Mouse (Mus musculus): ENCODE measurements around the gene 1110059G10Rik.

1110059G10Rik gene

DNA sequence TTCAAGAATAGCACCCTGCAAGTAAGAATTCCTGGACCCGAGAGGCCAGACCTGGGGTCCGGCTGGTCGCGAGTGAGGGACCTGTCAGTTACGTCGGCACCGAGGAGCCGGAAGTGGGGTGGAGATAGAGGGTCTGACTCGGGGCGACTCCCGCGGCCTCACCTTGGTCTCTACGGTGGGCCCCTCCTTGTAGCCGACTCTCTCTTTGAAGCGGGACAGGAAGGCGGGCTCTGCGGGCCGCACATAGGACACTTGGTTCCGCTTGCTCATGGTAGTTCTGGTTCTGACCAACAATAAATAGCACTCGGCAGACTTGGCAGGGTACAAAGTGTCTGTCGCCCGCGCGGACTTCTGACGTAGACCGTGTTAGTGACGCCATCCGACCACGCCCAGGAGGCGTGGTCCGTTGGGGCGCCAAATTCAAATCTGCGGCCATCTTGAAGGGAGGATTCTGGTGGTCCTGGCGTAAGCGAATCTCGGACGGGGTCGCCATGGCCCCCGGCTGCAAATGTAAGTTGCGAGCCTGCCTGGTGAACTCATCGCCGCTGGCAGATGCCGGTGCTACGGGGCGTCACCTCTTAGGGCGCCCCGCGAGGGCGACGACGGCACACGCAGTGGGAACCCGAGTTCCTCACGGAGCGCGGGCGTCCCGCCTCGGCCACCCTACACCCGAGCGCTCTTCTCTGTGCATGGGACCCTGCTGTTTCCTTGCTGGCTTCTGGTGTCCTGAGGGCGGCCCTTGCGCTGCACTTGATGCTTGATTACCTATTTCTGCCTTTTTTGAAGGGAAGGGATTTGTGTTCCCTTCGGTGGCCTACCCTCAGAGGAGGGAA, at the start of gene 1110059G10Rik, which contains the start of gene Kif15:
TSS of gene 1110059G10Rik (minus strand) at position 358 of the 833 bp plus-strand sequence.
TSS of gene Kif15 (plus strand) at position 404 of the 833 bp plus-strand sequence.
- DNase-seq (ENCODE audit: low spot score): peak; percentile 97

DNA sequence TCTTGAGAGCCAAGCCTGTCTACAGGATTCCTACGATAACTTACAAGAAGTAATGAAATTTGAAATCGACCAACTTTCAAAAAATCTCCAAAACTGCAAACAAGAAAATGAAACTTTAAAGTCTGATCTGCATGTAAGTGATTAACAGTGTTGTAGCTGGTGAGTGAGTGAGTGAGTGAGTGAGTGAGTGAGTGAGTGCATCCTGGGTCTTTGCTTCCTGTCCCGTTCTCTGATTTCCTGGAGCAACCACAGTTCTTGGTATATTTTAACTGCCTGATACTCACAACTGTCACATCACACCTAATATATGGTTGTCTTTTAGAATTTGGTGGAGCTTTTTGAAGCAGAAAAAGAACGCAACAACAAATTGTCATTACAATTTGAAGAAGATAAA, 48.4 kb upstream of the 1110059G10Rik start:
- no peak for DNase-seq (ENCODE audit: low spot score)

DNA sequence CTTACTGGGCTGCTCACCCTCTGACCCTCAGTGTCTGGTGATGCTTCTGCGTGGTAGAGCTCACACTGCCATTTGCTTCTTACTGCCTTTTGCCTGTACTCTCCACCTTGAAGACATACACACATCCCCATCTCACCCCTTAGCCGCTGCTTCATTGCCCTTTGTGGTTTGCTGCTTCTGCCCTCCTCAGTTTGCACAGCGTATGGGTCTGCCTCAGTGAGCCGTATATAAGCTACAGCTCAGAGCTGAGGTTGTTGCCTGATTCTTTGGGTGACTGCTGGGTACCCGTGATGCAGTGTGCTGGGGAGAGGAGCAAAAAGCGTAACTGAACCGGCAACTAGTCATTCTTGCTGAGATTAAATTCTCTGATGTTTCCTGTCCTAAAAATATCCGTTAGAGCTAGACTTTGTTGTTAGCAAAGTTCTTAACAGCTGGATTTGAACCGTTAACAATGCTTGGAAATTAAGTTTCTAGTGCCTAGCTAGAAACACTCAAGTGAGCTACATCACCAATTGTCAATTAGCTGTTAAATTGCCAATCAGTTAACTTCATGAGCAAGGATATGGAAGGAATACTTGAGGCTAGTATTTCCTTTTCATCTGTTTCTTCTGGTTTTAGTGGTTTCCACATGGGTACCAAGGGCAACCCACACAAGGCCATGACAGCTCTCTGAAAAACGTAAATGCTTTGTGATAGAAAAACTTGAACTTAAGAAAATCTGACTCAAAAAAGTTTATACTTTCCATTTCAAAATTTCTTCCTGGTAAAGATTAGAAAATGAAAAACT, 47.8 kb upstream of the 1110059G10Rik start:
- DNase-seq (ENCODE audit: low spot score): no peak

DNA sequence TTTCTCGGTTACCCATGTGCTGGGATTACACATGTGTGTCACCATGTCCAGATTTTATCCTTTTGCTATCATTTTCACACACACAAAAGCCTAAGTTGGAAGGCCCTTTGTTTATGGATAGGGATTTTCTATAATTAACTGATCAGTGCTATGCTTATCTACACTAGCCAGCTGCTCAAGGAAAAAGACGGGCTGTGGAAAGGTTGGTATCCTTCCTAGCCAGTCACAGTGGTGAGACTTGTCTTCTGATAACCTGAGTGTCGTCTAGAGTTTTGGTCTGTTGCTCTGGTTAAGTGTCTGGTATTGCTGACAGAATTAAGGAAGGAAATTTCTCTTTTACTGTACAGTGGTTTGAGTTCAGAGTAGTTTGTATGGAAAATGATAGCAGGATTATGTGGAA, 21.9 kb downstream of the 1110059G10Rik start:
- DNase-seq (ENCODE audit: low spot score): no peak

DNA sequence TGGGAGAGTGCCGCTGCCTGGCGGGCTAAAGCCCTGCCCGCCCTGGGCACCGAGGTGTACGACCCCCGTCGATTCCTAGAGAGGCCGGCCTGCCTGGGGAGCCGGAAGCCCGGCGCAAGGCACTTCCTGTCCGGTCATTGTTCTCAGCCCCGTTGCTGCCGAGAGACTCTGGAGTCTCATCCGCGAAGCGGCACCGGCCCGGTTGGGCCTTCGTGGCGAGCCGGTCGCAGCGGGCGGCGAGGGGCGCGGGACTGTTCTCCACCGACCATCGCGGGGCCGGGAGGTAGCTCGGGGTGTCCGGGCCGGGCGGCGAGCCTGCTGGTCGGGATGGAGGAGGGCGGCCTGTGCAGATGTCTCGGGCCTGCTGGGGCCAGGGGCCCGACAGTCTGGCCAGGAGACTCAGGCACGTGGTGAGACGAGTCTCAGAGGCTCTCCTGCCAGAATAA, 27.8 kb downstream of the 1110059G10Rik start, which contains the start of gene Zfp105:
TSS of gene Zfp105 (plus strand) at position 137 of the 446 bp plus-strand sequence.
- DNase-seq (ENCODE audit: low spot score): peak; percentile 73

DNA sequence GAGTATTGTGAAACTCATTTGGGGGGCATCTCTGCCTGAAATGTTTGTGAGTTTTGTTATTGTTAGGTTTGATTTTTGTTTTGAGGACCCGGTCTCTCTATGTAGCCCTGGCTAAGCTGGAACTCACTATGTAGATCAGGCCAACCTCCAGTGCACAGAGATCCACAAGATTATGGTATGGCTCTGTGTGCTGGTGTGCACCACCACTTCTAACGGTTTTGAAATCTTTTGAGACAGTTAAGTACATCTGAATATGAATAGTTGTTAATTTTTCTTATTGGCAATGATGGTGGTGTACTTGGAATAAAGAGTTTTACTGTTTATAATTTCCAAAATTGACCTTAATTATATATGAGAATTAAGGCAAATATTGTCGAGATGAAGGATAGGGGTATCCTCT, 28.4 kb downstream of the 1110059G10Rik start:
- no peak for DNase-seq (ENCODE audit: low spot score)

DNA sequence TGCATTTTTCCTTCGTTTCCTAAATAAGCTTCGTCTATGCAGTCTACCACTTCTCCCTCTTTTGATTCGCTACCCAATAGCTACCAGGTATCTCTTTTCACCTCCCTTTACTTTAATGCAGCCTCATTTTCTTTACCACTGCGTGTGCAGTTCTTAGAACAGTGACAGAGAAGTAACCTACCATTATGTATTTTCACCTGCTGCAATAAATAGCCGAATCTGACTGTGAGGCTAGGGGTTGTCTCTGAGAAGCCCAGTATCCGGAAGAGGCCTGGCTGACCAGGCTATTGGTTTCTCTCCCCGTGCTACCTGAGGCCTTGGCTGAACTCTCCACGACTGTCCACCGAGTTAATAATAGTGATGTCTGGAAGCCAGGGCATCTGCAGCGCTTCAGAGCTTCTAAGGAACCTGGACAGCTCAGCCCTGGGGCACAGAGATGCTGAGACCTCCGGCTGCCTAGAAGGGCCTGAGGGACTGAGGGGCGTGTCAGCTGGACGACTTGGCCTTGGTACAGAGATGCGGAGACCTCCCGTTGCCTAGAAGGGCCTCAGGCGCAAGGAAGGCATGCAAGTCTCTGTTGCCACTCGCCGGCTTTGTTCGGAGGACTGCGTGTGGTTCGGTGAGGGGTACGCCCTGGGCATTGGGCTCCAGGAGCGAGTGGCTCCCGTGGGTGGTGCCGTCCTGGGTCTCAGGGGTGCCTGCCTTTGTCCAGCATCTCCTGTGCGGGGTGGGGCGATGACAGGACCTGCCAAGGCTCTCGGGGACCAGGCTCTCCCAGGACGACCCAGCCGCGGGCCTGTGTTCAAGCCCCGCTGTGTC, 47.9 kb downstream of the 1110059G10Rik start:
- DNase-seq (ENCODE audit: low spot score): peak; percentile 79

DNA sequence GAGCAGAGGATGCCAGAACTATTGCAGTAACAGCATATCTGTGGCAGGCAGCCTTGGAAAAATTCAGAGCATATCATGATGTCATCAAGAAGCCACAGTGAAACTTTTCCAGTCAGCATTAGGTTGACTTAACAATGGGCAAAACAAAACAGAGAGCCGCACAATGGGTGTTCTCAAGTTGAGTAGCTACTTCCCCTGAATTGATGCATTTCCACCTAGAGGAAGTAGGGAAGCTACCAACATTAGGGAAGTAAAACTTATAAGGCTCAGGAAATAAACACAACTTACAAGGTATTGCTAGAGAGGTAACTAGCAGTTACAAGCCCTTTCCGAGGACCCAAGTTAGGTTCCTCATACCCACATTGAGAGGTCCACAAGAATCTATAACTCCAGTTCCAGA, 49.8 kb downstream of the 1110059G10Rik start:
- no peak for DNase-seq (ENCODE audit: low spot score)

Data from testis, postnatal 10 days (tissue).